Mouse (Mus musculus): ENCODE results near the gene Fam131a.

GRCm38 (mm10) chr16:20725750-20726149, 32.7 kb downstream of the Fam131a start:
- no peak for TF ChIP-seq CTCF (IDR thresholded peaks at IDR 0.05; ENCODE audit: borderline replicate concordance, insufficient read depth, low read length)
- TF ChIP-seq POLR2A (IDR thresholded peaks at IDR 0.05; ENCODE audit: low read depth, low read length), result no peak

All from embryonic fibroblast, embryonic 13.5 days (primary cell).